In genomic region chr1:160366615-160367014, GRCm38 (mm10) we compare ENCODE assay signal across 14 mouse cellular contexts.
"Had no signal": no experiment of that assay in that cellular context is flagged by ENCODE, and none has a peak within 500 bp of the region (broad histone marks: within the 10 kb centered on the region; RNA-seq: fewer than 3 reads in every experiment).

No protein-coding gene starts in this region.

- DNase-seq: kidney, postnatal 10 days; kidney, postnatal 4 days; liver; liver, embryonic 13.5 days; liver, postnatal 0 days; lung, postnatal 14 days; thymus, postnatal 4 days had no signal

- H3K4me1 ChIP-seq: liver, embryonic 13.5 days; midbrain, embryonic 15.5 days; neural tube, embryonic 12.5 days had no signal

- H3K9me3 ChIP-seq: liver, embryonic 13.5 days; lung, embryonic 15.5 days; megakaryocyte, embryonic 14.5 days; midbrain, embryonic 15.5 days; neural tube, embryonic 12.5 days had no signal

- ATAC-seq: liver, postnatal 0 days; midbrain, embryonic 15.5 days had no signal

- H3K36me3 ChIP-seq: liver, embryonic 13.5 days; lung, embryonic 15.5 days; midbrain, embryonic 15.5 days; neural tube, embryonic 12.5 days had no signal

- H3K27ac ChIP-seq: liver, embryonic 13.5 days; lung, embryonic 15.5 days; macrophage; midbrain, embryonic 15.5 days; neural tube, embryonic 12.5 days; stomach, postnatal 0 days had no signal

- H3K4me2 ChIP-seq: liver, embryonic 13.5 days; lung, embryonic 15.5 days; midbrain, embryonic 11.5 days; midbrain, embryonic 15.5 days; neural tube, embryonic 12.5 days had no signal

- H3K27me3 ChIP-seq: liver, embryonic 13.5 days; lung, embryonic 15.5 days; megakaryocyte, embryonic 14.5 days; midbrain, embryonic 15.5 days; neural tube, embryonic 12.5 days had no signal

- H3K4me3 ChIP-seq: liver, embryonic 13.5 days; lung, embryonic 15.5 days; megakaryocyte, embryonic 14.5 days; midbrain, embryonic 15.5 days; neural tube, embryonic 12.5 days had no signal

- H3K9ac ChIP-seq: liver, embryonic 13.5 days; liver, postnatal 0 days; lung, embryonic 15.5 days; midbrain, embryonic 15.5 days; neural tube, embryonic 12.5 days had no signal
